ENCODE assay signal across 12 mouse cellular contexts in genomic region chr3:156851921-156852320, GRCm38 (mm10).
DNase-seq lines count a peak whose midpoint lies in the region; ATAC-seq lines count a peak whose summit lies in the region.
"Had no signal": no experiment of that assay in that cellular context is flagged by ENCODE, and none has a peak within 500 bp of the region (broad histone marks: within the 10 kb centered on the region; RNA-seq: fewer than 3 reads in every experiment).

No protein-coding gene starts in this region.

- peak; percentile 77 for ATAC-seq in cerebellum, adult (ENCODE audit: insufficient number of reproducible peaks, low FRiP score, low TSS enrichment)
- ATAC-seq: forebrain, embryonic 15.5 days; hindbrain, embryonic 16.5 days; midbrain, embryonic 15.5 days had no signal

- DNase-seq in cerebellum, postnatal 4 days (ENCODE audit: low spot score in 2 of 2): no peak
- DNase-seq in cerebellum, adult 18-20 months: peak; percentile 62 to 67
- peak; percentile 11 to 26 for DNase-seq in frontal cortex, postnatal 10 days (ENCODE audit: low spot score in 2 of 2)
- DNase-seq in right cerebral cortex, adult 2 months (ENCODE audit: low spot score in 2 of 2): peak; percentile 53 to 62
- DNase-seq in MN1 (ENCODE audit: low spot score): no peak
- DNase-seq in liver: no peak
- no peak for DNase-seq in thymus, postnatal 4 days
- DNase-seq: adrenal gland, postnatal 10 days had no signal

Comparison
In these comparisons a context has a peak if more than half of its experiments do, and no peak if none do; other contexts are left out.
1. DNase-seq: peak in cerebellum, adult 18-20 months (2 of 2), frontal cortex, postnatal 10 days (2 of 2) and right cerebral cortex, adult 2 months (2 of 2); none in cerebellum, postnatal 4 days (0 of 2), MN1 (single experiment), liver (single experiment) and thymus, postnatal 4 days (single experiment).